Mouse (Mus musculus) midbrain, embryonic 12.5 days (tissue): ENCODE data around the gene Dnhd1. TPM values are rescaled to one million over a fixed set of nuclear protein-coding genes. Genes with fewer than 3 reads are reported as not detected.
A peak's percentile ranks its signal among the peaks of the same experiment; 100 is the strongest.
"Not testable (repeated sequence)": the region's sequence is repeated elsewhere in the genome, so short reads cannot be mapped to it uniquely, and the experiment has no call there.

Experiments used
- ATAC-seq: fragments of 200-750 bp; cut with Nextera tagmentation; 2 replicates; pipeline ENCODE4 v1.8.0; 2017; ENCODE audit warnings: low read depth, moderate TSS enrichment, moderate library complexity; ENCODE audit not compliant: low FRiP score
- H3K27ac ChIP-seq: fragments of 300-500 bp; sonication (generic); replicated peaks from 2 replicates; pipeline ENCODE4 v1.5.1; 2016; ENCODE audit warnings: mild to moderate bottlenecking
- H3K27me3 ChIP-seq: fragments of 300-500 bp; sonication (generic); 2 replicates; pipeline ENCODE4 v1.6.1; 2016; ENCODE audit warnings: mild to moderate bottlenecking
- H3K36me3 ChIP-seq: fragments of 300-500 bp; sonication (generic); 2 replicates; pipeline ENCODE4 v1.6.1; 2016
- H3K4me1 ChIP-seq: fragments of 300-500 bp; sonication (generic); 2 replicates; pipeline ENCODE4 v1.6.1; 2016
- H3K4me2 ChIP-seq: fragments of 300-500 bp; sonication (generic); replicated peaks from 2 replicates; pipeline ENCODE4 v1.6.1; 2016; ENCODE audit warnings: mild to moderate bottlenecking, moderate library complexity
- H3K4me3 ChIP-seq: fragments of 300-500 bp; sonication (generic); 2 replicates; pipeline ENCODE4 v1.5.1; 2016; ENCODE audit warnings: mild to moderate bottlenecking
- H3K9ac ChIP-seq: fragments of 300-500 bp; sonication (generic); replicated peaks from 2 replicates; pipeline ENCODE4 v1.6.1; 2016; ENCODE audit warnings: mild to moderate bottlenecking, moderate library complexity
- H3K9me3 ChIP-seq: fragments of 300-500 bp; sonication (generic); 2 replicates; pipeline ENCODE4 v1.6.1; 2016; ENCODE audit warnings: mild to moderate bottlenecking
- WGBS: fragments of 180-500 bp; shearing (Covaris S2); methylation state at CpG from one replicate; pipeline ENCODE4 v1.1.7; 2016; 5-methylcytosine and 5-hydroxymethylcytosine counted together
- polyA plus RNA-seq: library from polyadenylated mRNA; unstranded; fragments of >200 nt; fragmentation: Nextera tagmentation; extraction: Ambion mirVana; gene quantifications from 2 replicates; pipeline ENCODE4 v1.2.1, GENCODE M21; 2016

The Dnhd1 gene
- polyA plus RNA-seq, 1 experiment from 2014 or later = 1.0 TPM

DNA sequence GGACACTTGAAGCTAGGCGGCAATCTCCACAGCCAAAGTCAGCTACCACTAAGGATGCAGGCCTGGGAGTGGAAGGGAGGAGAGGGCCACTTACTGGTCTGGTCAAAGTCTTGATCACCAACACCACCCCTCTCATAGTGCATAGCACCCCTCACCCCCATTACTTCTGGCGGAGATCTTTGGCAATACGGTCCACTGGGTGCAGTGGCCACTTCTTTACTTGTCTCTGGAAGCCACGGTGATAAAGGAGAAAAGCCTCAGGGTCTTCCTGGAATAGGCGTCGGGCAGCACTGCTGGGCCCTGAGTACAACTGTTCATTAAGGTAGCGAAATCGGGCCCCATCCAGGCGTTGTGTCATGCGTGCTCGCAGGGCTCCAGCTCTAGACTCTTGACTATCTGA lies 83.2 kb downstream of the Dnhd1 start:
- H3K4me3 ChIP-seq = no peak overlapping the region
- no peaks in the 10 kb centered on the region for H3K27me3 ChIP-seq
- H3K27ac ChIP-seq = no peak overlapping the region
- H3K9ac ChIP-seq = no peak overlapping the region
- peaks cover 28% of the 10 kb centered on the region for H3K4me1 ChIP-seq
- peaks cover 53% of the 10 kb centered on the region for H3K36me3 ChIP-seq
- no peak overlapping the region for H3K4me2 ChIP-seq
- WGBS = 98% methylated on average over 11 of the region's 11 CpGs
- no peak for ATAC-seq
- no peaks in the 10 kb centered on the region for H3K9me3 ChIP-seq

DNA sequence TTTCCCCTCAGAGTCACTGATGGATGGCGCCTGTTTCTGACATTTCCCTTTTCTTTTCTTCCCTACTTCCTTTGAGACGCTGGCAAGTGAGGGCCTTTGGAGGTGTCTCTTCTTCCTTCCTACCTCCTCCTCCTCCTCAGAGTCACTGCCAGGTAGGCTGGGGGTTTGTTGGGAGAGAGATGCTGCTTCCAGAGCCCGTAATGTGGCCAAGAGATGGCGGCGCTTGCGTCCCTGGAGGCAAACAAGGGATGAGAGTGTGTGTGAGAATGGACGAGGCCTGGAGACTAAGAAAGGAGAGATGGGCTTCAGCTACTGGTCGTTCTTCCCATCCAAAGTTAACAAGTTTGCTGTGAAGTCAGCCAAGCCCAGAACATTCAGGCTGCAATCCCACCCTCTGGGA lies 84.2 kb downstream of the Dnhd1 start:
- no peak overlapping the region for H3K4me2 ChIP-seq
- H3K36me3 ChIP-seq = peaks cover 47% of the 10 kb centered on the region
- no peak overlapping the region for H3K27ac ChIP-seq
- no peaks in the 10 kb centered on the region for H3K9me3 ChIP-seq
- no peak overlapping the region for H3K9ac ChIP-seq
- H3K4me1 ChIP-seq = peaks cover 25% of the 10 kb centered on the region
- no peak for ATAC-seq
- 92% methylated on average over 8 of the region's 8 CpGs for WGBS
- no peak overlapping the region for H3K4me3 ChIP-seq
- no peaks in the 10 kb centered on the region for H3K27me3 ChIP-seq

DNA sequence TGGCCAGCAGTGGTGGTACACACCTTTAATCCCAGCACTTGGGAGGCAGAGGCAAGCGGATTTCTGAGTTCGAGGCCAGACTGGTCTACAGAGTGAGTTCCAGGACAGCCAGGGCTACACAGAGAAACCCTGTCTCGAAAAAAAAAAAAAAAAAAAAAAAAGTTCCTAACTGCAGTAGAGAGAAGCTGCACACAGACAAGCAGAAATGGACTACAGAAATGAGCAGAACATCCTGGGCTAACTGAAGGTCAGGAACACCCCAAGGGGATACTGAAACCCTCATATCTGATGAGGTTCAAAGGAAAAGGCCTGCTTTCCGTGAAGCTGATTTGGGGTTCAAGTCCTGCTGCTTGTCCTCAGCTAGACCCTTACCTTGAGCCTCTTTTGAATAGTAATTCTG lies 84.8 kb downstream of the Dnhd1 start:
- not testable (repeated sequence) for ATAC-seq, H3K9me3 ChIP-seq, H3K27me3 ChIP-seq, H3K27ac ChIP-seq
- Histone ChIP-seq H3K4me2 (peak overlapping the region; percentile 72), H3K36me3 (peaks cover 52% of the 10 kb centered on the region), H3K9ac (peak overlapping the region; percentile 90), H3K4me1 (peaks cover 25% of the 10 kb centered on the region), H3K4me3 (peak overlapping the region; percentile 82)
- 51% methylated on average over 4 of the region's 4 CpGs for WGBS

DNA sequence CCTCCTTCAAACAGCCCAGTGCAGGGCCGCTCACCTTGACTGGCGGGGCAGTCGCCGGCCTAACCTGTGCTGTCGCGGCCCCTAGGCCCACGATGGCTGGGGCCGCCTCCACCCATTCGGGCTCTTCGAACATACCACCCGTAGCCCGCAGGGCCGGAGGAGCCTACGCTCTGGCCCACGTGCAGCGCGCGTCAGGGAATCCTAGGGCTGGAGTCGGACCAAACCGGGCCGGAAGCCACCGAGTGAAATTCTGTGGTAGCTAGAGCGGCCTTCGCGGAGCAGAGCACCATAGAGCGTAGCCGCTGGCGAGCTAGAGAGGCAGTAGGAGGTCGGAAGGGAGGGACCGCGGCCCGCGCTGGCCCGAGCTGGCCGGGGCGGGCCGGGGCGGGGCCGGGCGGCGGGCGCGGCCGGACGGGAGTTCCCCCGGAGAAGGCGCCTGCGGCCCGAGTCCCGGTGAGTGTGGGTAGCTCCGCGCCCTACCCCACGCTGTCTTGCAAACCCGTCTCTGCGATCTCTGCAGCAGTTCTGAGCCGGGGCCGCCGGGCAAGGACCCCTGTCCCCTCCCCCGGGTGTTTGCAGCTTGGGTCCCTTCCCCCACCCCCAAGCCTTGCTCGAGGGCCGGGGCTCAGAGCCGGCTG lies 85.8 kb downstream of the Dnhd1 start, which contains the start of gene Ilk:
Ilk (plus strand) TSS at position 329 of the 638 bp plus-strand sequence.
- H3K9ac ChIP-seq = peak within 1 kb of the TSS; percentile 90
- peak within 1 kb of the TSS; percentile 82 for H3K4me3 ChIP-seq
- peak within 1 kb of the TSS; percentile 84 for H3K27ac ChIP-seq
- no peaks in the 10 kb centered on the region for H3K9me3 ChIP-seq
- ATAC-seq = peak; percentile 98
- H3K4me2 ChIP-seq = peak within 1 kb of the TSS; percentile 72
- no peaks in the 10 kb centered on the region for H3K27me3 ChIP-seq
- H3K36me3 ChIP-seq = peaks cover 54% of the 10 kb centered on the region
- peaks cover 25% of the 10 kb centered on the region for H3K4me1 ChIP-seq
- under 1% methylated on average over 49 of the region's 62 CpGs for WGBS

DNA sequence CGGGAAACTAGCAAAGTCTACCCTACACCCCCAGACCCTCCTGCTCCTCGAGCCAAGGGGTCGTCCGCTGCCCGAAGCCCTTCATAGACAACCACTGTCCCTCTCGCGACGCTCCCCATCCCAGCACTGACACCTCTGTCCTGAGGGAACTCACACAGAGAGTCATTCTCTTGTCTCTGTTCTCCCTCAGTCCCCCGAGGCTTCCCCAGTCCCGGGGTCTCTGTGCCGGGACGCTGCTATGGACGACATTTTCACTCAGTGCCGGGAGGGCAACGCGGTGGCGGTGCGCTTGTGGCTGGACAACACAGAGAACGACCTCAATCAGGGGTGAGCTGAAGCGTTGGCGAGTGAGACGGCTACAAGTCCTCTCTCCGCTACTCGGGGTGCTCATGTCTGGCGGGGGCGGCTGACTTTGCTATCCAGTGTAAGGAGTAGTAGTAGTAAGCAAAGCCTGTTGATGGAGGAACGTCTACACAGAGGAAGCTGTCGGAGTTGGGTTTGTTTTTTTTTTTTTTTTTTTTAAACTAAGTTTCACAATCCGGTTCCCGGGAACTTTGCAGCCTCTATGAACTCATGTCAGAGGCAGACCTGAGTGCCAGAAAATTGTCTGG lies 86.4 kb downstream of the Dnhd1 start, which contains the start of gene Rrp8:
Rrp8 (minus strand) TSS at position 475 of the 611 bp plus-strand sequence.
- no peak for ATAC-seq
- Histone ChIP-seq H3K36me3 (peaks cover 54% of the 10 kb centered on the region), H3K4me2 (peak within 1 kb of the TSS; percentile 72), H3K9ac (peak within 1 kb of the TSS; percentile 90), H3K4me1 (peaks cover 25% of the 10 kb centered on the region), H3K27me3 (no peaks in the 10 kb centered on the region), H3K27ac (peak within 1 kb of the TSS; percentile 84), H3K9me3 (no peaks in the 10 kb centered on the region), H3K4me3 (peak within 1 kb of the TSS; percentile 82)
- whole genome bisulfite sequencing = under 1% methylated on average over 29 of the region's 30 CpGs

DNA sequence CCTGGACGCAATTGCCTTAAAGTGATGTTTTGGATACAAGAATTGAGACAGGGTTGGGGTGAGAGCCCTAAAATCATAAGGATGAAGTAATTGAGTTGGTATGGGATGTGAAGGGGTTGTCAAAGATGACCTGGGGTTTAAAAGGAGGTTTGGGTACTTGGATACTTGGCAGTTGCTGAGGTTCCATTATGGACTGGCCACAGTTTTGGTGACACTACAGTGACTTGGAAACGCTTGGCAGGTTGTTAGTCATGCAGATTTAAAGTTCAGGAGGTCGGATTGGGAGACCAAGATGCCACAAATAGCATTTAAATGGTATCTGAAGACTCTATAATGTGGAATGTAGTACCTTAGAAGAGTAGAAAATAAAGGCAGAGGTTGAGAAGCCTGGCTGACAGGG lies 87.0 kb downstream of the Dnhd1 start:
- H3K9ac ChIP-seq = peak overlapping the region; percentile 90; the same call in 1 of the 2 replicates
- H3K27me3 ChIP-seq = no peaks in the 10 kb centered on the region
- H3K4me1 ChIP-seq = peaks cover 25% of the 10 kb centered on the region
- peak overlapping the region; percentile 72 for H3K4me2 ChIP-seq
- peak overlapping the region; percentile 82 for H3K4me3 ChIP-seq
- H3K27ac ChIP-seq = no peak overlapping the region
- WGBS = 25% methylated on average over 3 of the region's 3 CpGs
- ATAC-seq = no peak
- peaks cover 54% of the 10 kb centered on the region for H3K36me3 ChIP-seq
- H3K9me3 ChIP-seq = no peaks in the 10 kb centered on the region

DNA sequence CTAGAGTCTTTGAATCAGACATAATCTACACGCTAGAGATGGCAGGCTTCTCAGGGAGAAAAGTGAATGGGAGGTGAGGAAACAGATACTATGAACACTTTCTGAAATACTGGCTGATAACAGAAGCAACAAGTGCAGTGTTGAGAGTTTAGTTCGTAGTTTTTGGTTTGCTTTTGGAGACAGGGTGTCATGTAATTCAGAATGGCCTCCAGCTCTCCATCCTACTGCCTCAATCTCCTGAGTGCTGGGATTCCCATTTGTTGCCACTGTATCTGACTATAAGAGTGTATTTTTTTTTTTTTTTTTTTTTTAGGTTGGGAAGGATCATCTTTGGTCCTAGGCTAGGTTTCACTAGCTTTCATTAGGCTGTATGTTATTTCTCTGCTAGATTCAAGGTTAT lies 87.7 kb downstream of the Dnhd1 start:
- no peak overlapping the region for H3K9ac ChIP-seq

DNA sequence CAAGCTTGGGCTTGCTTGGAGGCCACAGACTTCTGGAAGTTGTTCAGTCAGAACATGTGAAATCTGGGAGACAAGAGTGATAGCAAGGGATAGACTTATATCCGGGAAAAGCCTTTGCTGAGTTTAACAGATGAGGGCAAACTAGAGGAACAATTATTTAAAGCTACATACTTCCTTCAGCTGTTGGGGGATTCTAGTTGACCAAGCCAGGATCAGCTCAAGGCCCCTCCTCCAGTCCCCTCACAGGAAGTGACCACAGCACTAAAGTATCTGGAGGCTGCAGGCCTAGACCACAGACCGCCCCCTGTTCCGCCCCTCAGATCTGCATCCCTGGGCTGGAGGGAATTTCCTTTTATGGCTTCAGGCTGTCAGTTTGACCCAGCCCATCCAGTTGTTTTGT lies 88.3 kb downstream of the Dnhd1 start:
- 44% methylated on average over 3 of the region's 3 CpGs for WGBS

More for the DNA sequence above, 87.7 kb downstream of the Dnhd1 start:
- Histone ChIP-seq H3K4me2 (no peak overlapping the region), H3K4me1 (peaks cover 29% of the 10 kb centered on the region), H3K27ac (no peak overlapping the region), H3K27me3 (no peaks in the 10 kb centered on the region), H3K4me3 (no peak overlapping the region), H3K36me3 (peaks cover 53% of the 10 kb centered on the region), H3K9me3 (no peaks in the 10 kb centered on the region)
- WGBS = 84% methylated on average over 2 of the region's 2 CpGs
- ATAC-seq = no peak

DNA sequence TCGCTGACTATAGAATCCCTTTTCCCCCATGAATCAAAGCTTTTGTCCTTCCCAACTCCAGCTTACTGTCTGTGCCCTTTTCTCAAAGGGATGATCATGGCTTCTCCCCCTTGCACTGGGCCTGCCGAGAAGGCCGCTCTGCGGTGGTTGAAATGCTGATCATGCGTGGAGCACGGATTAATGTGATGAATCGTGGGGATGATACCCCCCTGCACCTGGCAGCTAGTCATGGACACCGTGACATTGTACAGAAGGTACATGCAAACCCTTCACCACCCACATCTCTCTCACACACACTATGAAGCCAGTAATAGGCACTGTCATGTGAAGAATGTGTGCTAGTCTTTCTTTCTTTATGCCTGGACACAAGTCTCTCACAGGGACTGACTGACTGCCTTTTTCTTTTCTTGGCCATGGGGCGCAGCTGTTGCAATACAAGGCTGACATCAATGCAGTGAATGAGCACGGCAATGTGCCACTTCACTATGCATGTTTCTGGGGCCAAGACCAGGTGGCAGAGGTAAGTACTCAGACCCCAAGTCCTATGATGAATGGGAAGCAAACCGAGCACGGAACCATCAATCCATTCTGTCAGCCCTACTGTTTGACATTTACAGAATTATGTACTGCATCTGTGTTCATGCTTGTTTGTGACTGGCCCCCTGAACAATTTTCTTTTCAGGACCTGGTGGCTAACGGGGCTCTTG lies 89.6 kb downstream of the Dnhd1 start:
- Histone ChIP-seq H3K4me3 (no peak overlapping the region), H3K36me3 (peaks cover 37% of the 10 kb centered on the region), H3K27ac (no peak overlapping the region), H3K27me3 (no peaks in the 10 kb centered on the region), H3K9ac (no peak overlapping the region), H3K9me3 (no peaks in the 10 kb centered on the region), H3K4me2 (no peak overlapping the region), H3K4me1 (peaks cover 39% of the 10 kb centered on the region)
- 90% methylated on average over 13 of the region's 13 CpGs for WGBS
- no peak for ATAC-seq

More for the DNA sequence above, 88.3 kb downstream of the Dnhd1 start:
- Histone ChIP-seq H3K27ac (no peak overlapping the region), H3K4me3 (no peak overlapping the region), H3K9me3 (no peaks in the 10 kb centered on the region), H3K9ac (no peak overlapping the region), H3K4me2 (no peak overlapping the region), H3K27me3 (no peaks in the 10 kb centered on the region), H3K36me3 (peaks cover 46% of the 10 kb centered on the region), H3K4me1 (peaks cover 35% of the 10 kb centered on the region)
- ATAC-seq = no peak

DNA sequence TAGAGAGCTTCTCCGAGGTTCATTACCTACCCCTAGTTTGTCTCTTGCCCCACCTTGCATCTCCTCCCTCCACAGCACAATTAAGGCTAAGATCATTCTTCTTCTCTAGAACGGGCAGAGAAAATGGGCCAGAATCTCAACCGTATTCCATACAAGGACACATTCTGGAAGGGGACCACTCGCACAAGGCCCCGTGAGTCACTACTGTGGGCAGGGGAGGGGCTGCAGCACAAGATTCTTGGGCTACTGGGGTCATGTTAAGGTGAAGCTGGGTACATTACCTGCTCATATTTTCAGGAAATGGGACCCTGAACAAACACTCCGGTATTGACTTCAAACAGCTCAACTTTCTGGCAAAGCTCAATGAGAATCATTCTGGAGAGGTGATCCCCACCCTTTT lies 90.2 kb downstream of the Dnhd1 start:
- no peak overlapping the region for H3K9ac ChIP-seq
- no peaks in the 10 kb centered on the region for H3K27me3 ChIP-seq
- 92% methylated on average over 6 of the region's 6 CpGs for WGBS
- ATAC-seq = no peak
- H3K36me3 ChIP-seq = peaks cover 37% of the 10 kb centered on the region
- no peak overlapping the region for H3K4me3 ChIP-seq
- H3K4me1 ChIP-seq = peaks cover 35% of the 10 kb centered on the region
- no peak overlapping the region for H3K4me2 ChIP-seq
- H3K27ac ChIP-seq = no peak overlapping the region
- H3K9me3 ChIP-seq = no peaks in the 10 kb centered on the region

DNA sequence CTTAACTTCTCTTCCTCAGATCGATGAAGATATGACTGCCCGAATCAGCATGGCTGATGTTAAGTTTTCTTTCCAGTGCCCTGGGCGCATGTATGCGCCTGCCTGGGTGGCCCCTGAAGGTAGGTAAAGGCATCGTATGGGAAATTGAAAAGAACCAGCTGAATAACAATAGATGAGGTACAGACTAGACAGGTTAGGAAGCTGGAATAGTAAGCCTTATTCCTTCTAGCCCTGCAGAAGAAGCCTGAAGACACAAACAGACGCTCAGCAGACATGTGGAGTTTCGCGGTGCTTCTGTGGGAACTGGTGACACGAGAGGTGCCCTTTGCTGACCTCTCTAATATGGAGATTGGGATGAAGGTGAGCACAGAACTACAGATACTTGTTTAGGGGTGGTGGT lies 91.4 kb downstream of the Dnhd1 start:
- peaks cover 47% of the 10 kb centered on the region for H3K36me3 ChIP-seq
- no peak overlapping the region for H3K9ac ChIP-seq
- H3K9me3 ChIP-seq = no peaks in the 10 kb centered on the region
- 93% methylated on average over 9 of the region's 9 CpGs for WGBS
- no peak overlapping the region for H3K4me2 ChIP-seq
- H3K27me3 ChIP-seq = no peaks in the 10 kb centered on the region
- peaks cover 34% of the 10 kb centered on the region for H3K4me1 ChIP-seq
- no peak overlapping the region for H3K27ac ChIP-seq
- no peak for ATAC-seq
- no peak overlapping the region for H3K4me3 ChIP-seq
